Mouse (Mus musculus): Measurements from ENCODE around the gene Ankrd13a.

Ankrd13a gene

GRCm38 (mm10) chr5:114774403-114775051 is at the start of gene Ankrd13a:
Gene Ankrd13a (plus strand): TSS chr5:114774677.
- DNase-seq = peak; percentile 92

GRCm38 (mm10) chr5:114728160-114728559 is 46.3 kb upstream of the Ankrd13a start:
- no peak for DNase-seq

DNA sequence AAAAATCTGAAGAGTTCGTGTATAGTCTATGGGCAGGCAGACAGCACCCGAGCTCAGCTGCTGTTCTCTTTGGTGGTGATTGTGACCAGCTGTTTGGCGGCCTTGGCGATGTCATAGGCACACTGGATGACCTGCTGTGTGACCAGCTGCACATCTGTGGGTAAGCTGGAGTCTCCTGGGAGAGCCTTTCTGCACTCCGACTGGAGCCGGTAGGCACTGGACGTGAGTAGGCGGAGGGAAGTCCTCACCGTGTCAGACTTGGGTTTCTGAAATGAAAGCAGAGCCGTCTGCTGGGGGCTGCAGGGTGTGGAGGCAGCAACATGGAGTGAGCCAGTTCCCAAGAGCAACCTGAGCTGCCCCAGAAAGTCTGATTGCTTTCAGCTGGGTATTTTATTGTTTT is 44.3 kb upstream of the Ankrd13a start:
- DNase-seq = no peak

DNA sequence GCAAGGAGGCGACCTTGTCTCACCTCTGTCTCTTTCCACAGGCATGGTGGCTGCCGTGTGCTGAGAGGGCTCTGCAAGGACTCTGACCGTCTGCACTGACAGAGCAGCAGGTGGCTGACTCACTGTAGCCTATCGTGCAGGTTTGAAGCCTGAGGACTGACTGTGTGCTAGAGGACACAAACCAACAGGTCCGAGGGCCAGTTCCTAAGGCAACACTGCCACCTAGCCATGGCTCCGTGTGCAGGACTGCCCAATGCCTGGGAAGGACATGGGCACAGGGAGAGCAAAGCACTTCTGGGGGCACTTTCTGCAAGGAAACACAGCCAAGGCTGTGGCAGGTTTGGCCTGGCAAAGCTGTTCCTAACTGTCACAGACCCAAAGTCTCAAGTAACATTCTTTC is 43.0 kb upstream of the Ankrd13a start:
- DNase-seq = no peak

- peak in 1 of 2 experiments; percentile 48 for DNase-seq
Measured at GRCm38 (mm10) chr5:114731969-114732368, 42.5 kb upstream of the Ankrd13a start.

- DNase-seq = no peak
Measured at GRCm38 (mm10) chr5:114733606-114734005, 40.9 kb upstream of the Ankrd13a start.

GRCm38 (mm10) chr5:114737090-114737887 is 37.2 kb upstream of the Ankrd13a start:
- peak in 1 of 2 experiments; percentile 45 for DNase-seq

DNA sequence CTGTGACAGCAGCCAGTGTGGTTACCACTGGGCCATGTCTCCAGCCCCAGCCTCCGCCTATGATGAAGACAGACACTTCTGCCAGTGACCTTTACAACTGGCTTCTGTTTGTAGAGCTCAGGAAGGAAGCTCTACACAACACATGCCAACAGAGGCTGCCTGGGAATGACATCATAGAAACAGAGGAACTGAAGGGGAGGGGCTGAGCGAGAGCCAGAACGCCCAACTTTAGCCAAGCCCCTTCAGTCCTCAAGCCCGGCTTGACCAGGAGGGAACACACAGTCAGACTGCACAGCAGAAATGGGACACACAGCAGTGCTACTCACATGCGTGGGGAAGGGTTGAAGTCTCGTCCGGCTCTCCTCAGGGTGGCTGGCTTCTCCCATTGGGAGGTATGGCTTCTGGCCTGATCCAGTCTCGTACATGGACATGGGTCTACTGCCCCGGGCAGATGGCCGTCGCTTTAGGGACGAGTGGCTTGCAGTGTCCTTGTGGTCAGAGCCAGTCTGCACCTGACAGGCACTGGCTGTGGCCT is 35.7 kb upstream of the Ankrd13a start:
- DNase-seq = peak; percentile 55 to 56

DNA sequence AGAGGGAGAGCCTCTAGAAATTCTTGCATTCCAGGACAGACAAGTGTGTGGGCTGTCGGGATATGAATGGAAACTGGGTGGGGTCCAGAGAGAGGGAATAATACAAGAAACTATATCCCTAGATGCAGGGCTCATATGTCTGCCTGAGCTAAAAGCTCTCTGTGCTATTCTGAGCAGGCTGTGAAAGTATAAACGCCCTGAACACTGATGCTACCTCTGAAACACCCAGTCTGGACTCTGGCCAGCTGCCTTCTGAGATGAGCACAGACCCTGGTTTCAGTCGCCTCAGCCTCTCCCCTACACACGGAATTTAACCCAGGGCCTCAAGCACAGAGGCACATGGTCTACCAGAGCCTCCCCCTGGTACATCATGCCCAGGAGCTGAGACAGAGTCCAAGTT is 33.9 kb upstream of the Ankrd13a start:
- no peak for DNase-seq

- no peak for DNase-seq
Measured at GRCm38 (mm10) chr5:114742572-114742971, 31.9 kb upstream of the Ankrd13a start.

DNA sequence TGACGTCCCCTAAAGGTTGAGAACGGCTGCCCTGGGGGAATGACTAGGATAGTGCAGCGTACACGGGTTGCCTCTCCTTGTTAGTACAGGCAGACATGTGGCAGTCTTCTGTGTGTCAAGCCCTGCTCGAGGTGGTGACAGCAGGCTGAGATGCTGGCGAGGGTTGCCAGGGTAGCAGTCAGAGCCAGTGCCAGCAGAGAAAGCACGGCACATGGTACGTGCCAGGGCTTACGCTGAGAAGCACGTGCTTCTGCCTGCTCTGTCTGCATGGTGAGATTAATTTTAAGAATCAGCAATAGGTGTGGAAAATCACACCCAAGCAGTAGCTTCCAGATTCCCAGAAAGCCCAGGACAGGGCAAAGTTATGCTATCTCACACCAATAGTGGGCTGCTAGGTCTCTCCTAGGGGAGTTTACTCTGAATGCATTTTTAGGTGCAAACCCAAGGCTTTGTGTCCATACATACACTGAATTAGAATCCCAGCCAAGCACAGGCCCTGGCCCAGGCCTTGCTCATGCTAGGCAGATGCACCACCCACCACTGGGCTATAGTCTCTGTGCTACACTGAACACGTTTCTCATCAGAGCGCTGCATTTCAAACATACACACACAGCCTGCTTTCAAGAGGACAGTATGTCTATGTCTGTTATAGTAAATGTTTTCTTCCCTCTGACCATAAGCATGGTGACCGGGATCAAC is 31.3 kb upstream of the Ankrd13a start:
- DNase-seq = peak; percentile 68 to 77

DNA sequence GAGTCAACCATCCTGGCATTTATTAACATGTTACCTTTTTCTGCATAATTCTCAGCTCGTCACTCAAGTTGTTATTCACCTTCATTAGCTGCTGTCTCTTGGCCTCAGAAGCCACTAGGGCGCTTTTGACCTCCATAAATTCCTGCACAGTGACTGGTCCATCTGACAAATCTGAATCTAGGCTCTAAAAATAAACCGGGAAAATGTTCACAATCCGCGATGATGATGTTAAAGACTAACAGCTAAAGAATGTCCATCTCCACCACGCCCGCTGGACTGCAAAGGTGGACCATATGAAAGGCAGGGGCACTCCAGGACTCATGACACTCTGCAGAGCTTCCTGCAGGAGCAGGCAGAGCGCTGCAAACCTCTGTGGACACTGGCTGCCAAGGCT is 30.8 kb upstream of the Ankrd13a start:
- no peak for DNase-seq

DNA sequence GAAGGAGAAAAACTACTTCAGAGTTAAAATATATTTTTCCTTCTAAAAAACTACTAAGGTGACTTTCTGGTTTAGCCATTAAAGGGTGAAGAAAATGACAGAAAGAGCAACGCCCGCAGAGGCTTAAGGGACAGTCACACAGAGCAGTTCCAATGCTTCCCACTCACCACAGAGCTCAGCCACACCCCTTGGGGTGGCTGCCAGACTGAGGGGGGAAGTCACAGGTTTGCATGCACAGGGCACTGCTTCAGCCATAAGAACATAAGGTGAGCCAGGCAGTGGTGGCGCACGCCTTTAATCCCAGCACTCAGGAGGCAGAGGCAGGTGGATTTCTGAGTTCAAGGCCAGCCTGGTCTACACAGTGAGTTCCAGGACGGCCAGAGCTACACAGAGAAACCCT is 28.9 kb upstream of the Ankrd13a start:
- DNase-seq = peak in 1 of 2 experiments; percentile 47

GRCm38 (mm10) chr5:114746886-114747285 is 27.6 kb upstream of the Ankrd13a start:
- DNase-seq = no peak

GRCm38 (mm10) chr5:114747521-114747920 is 27.0 kb upstream of the Ankrd13a start:
- DNase-seq = no peak

DNA sequence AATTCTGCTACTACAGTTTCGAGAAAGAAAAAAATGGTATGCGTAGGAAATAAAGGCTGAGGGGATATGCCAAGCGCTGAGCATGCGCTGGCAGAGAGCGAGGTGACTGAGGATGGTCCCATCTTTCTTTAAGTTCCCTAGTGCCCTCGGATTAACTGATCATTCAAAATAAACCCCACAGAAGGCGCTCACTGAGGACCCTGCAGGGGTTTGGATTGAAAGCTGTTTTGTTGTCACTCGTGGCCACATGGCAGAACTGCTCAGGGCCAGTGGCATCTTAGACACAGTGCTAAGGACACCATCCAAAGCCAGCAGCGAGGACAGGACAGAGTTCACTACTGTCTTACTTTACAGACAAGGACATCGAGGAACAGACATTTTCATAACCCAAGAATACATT is 24.2 kb upstream of the Ankrd13a start:
- DNase-seq = no peak

- no peak for DNase-seq
Measured at GRCm38 (mm10) chr5:114752397-114752796, 22.1 kb upstream of the Ankrd13a start.

DNA sequence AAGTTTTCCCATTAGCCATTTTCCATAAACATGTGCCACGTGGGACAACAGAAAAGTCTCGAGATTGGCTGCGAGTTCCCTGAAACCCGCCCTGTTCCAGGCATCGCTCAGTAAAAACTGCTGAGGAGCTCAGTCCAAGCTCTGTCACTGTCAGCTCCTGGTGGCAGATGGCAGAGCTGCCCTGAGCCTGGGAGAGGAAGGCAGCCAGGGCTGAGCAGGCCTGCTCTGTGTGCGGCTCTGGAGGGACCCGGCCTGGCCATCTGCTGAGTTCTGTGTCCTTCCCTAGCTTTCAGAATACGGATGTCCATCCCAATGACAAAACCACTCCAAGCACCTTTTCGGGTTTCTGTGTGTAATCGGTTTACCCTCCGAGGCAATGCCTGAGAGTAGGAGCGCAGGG is 21.1 kb upstream of the Ankrd13a start:
- DNase-seq = peak; percentile 92 to 97

DNA sequence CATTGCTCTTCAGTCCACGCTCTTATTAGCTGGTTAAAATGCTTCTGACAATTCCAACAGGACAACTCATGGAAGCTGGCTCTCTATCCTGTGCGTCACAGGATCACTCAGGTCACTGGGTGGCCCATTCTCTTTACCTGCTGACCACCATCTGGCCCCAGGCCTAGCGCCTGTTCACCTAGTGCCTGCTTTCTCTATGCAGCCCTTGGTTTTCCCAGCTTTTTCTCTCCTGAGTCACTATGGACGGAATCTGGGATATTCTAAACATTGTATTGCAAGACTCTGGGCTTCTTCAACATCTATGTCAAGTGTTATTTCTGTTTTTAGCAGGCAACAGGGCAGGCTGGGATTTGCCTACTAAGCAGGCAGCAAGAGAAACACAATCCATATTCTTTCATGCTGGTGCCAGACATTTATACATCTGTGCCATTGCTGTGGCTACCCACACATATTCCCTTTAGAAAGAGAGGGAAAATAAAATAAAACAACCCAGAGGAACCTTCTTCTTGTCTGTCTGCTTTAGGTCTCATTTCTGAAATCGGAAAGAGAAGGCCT is 14.9 kb upstream of the Ankrd13a start:
- no peak for DNase-seq

DNA sequence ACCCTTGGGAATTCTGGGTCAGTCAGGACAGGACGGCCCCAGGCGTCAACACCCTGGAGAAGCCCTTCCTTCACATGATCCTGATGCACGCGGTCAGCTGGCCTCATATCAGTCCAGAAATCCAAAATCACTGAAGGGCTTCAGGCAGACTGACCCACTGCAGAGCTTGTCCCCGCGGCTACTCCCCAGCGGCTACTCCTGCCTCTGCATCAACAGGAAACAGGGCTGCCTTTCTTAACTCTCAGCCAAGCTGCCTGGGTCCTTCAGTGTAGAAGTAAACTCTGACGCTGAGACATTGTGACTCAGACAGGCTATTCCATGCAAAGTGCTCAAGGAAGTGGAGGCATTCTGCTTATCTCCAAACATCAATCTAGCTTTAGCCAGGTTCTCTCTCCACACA is 12.5 kb upstream of the Ankrd13a start:
- no peak for DNase-seq

DNA sequence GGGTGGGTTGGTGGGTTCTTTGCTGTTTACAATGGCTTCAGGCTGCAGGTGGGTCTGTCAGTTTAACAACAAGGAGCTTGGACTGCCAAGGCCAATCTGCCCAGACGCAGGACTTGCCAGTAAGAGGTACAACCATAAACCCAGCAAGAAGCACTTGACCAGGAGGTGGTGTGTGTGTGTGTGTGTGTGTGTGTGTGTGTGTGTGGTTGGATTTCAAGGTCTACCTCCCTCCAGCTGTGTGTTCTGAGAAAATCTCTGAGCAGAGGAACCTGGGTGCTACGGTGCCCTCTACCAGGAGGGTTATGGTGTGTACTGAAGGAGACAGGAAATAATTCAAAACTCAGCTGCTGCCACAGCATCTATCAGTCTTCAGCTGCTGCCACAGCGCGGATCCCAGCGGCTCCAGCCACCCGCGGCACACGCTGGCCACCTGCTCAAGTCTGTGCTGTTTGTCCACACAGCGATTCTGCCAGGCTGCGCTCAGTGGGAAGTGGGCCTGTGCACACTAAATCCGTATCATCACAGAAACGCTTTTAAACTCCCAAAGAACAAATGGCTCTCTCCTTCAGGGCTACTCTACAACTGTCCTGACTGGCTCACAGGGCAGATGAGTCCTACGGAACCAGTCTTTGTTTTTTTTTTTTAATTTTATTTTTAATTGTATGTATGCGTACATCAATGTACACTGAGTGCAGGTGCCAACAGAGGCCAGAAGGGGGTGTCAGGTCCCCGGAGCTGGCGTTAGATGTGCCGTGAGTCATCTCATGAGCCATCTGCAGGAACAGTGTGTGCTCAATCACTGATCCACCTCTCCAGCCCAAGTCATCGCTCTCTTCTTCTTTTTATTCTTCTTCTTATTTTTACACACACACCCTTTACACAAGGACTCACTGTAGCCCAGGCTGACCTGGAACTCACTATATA is 9.4 kb upstream of the Ankrd13a start:
- peak; percentile 83 to 88 for DNase-seq

DNA sequence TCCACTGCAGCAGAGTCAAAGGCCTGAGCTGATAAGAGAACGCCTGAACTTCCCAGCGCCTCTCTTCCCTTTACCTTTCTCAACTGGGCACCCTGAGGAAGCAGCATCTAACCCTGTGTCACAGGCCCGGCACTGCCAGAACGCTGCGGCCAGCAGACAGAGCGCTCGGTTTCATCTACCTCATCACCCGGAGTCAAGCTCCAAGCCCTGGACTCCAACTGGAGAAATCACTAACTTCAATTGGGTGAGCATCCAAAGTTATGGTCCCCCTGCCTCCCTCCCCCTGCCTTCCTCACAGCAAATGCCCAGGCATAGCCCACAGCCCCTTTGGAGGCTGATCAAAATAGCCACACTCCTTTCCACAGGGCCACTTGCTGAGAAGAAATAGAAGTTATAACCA is 7.8 kb upstream of the Ankrd13a start:
- DNase-seq = peak; percentile 47 to 56
